Mouse (Mus musculus) E14TG2a.4 (cell line): ENCODE data around the gene Iqgap2.

ENCODE experiments used
- CTCF ChIP-seq: conservative IDR thresholded peaks from 2 replicates; pipeline ENCODE4 v1.5.1; 2014; ENCODE audit warnings: low read length
- POU5F1 ChIP-seq: IDR thresholded peaks from 2 replicates; pipeline ENCODE4 v1.6.1; 2014; ENCODE audit warnings: low read length, borderline replicate concordance

DNA sequence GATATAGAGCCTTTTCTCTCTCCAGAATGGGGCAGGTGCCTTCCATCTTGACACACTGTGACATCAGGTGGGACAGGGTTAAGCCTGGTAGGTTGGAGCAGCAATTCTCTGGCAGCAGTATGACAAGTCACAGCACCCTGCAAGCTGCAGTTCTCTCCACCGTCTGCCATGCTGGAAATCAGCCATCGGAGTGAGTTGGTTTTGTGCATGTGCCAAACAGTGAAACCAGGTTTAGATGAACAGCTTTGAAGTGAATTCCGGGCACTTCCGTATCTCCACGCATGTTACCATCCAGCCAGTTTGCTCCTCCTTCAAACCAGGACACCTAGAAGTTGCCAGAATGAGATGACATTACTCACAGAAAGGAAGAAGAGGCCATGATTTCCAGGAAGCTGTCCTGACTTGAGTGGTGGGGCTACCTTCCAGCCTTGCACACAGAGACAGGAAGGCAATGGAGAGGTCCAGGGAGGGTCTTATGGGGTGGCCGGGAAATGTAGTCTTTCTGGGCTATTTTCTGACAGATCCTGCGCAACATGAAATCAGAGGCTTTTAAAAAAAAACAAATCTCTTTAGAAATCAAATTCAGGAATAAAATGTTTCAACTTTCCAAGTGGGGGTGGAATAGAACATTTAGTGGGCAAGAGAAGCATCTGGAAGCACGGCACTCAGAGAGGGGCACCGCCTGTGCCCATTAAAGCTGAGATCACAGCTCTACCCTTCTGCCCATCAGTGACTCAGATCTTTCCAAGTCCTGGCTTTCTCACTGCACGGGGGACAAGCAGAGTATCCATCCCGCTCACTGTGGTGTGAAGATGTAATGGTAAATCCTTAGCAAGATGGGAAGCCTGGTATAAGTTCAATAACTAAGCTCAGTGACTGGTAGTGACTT lies 20.7 kb upstream of the Iqgap2 start:
- TF ChIP-seq CTCF (no peak), POU5F1 (no peak)
